Mouse (Mus musculus) NIH3T3 (cell line): ENCODE results near the gene Clrn1.

Experiments
- DNase-seq: peaks from one replicate; pipeline ENCODE4 v3.0.0-alpha.2; 2012; ENCODE audit warnings: low read depth

Gene Clrn1

GRCm38 (mm10) chr3:58831586-58831985, 53.6 kb downstream of the Clrn1 start:
- DNase-seq: no peak

GRCm38 (mm10) chr3:58829926-58830325, 55.2 kb downstream of the Clrn1 start:
- no peak for DNase-seq

- DNase-seq: no peak
Measured at GRCm38 (mm10) chr3:58828366-58829153, 56.6 kb downstream of the Clrn1 start.

- no peak for DNase-seq
Measured at GRCm38 (mm10) chr3:58826266-58826665, 58.9 kb downstream of the Clrn1 start.

GRCm38 (mm10) chr3:58822211-58822610, 62.9 kb downstream of the Clrn1 start, which contains the start of gene Mindy4b-ps:
Gene Mindy4b-ps, minus strand, starts transcription at chr3:58822311.
- DNase-seq: no peak

- DNase-seq: peak; percentile 17
Measured at GRCm38 (mm10) chr3:58817337-58817736, 67.8 kb downstream of the Clrn1 start.

GRCm38 (mm10) chr3:58814191-58814590, 70.9 kb downstream of the Clrn1 start:
- DNase-seq: no peak

GRCm38 (mm10) chr3:58810353-58810752, 74.8 kb downstream of the Clrn1 start:
- DNase-seq: no peak

GRCm38 (mm10) chr3:58809111-58809915, 75.8 kb downstream of the Clrn1 start:
- DNase-seq: no peak

GRCm38 (mm10) chr3:58808636-58809035, 76.5 kb downstream of the Clrn1 start:
- no peak for DNase-seq

GRCm38 (mm10) chr3:58804745-58805144, 80.4 kb downstream of the Clrn1 start:
- DNase-seq: no peak

- DNase-seq: no peak
Measured at GRCm38 (mm10) chr3:58798676-58799075, 86.5 kb downstream of the Clrn1 start.

GRCm38 (mm10) chr3:58798245-58798644, 86.9 kb downstream of the Clrn1 start:
- DNase-seq: no peak
